Comparison of ENCODE assay signal across 11 mouse cellular contexts in the genomic region with DNA sequence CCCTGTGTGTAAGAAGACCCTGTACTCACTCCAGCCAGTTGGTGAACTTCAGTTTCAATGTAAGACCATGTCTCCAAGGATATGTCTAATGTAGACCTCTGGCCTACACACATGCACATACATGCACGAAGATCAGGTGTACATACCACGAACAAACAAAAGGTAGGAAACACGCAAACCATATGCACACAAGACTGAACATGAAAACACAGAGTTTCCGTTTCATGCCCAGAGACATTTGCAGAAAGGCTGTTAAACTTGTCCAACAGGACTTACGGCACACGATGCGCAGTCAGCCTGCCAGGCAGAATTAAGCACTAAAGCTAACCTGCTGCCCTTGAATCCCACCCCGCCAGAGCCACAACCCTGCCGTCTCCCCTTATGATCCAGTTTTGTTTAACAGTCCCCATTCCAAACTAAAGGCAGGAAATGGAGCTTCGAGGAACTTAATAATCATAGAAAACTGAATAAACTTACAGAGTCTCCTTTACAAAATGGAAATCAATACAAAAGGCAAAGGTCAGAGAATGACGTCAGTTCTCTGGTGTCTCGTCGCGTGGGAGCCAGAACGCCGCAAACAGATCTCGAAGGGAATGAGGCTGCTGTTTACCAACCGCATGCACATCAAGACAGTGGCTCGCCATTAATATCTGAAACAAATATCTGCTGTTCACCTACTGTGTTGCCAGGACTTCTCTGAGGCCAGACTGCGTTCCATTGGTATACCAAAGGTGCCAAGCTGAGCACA. TPM values are rescaled to one million over a fixed set of nuclear protein-coding genes. Genes with fewer than 3 reads are reported as not detected.
DNase-seq lines count a peak whose midpoint lies in the region; ATAC-seq and TF ChIP-seq lines count a peak whose summit lies in the region.
"Had no signal": no experiment of that assay in that cellular context is flagged by ENCODE, and none has a peak within 500 bp of the region (broad histone marks: within the 10 kb centered on the region; RNA-seq: fewer than 3 reads in every experiment).

No protein-coding gene starts in this region.

- peak overlapping the region; percentile 31 for H3K4me2 ChIP-seq in heart, embryonic 13.5 days
- no peak overlapping the region for H3K4me2 ChIP-seq in lung, embryonic 14.5 days
- no peak overlapping the region for H3K4me2 ChIP-seq in embryonic facial prominence, embryonic 12.5 days (replicated peaks)
- H3K4me2 ChIP-seq: liver, embryonic 13.5 days had no signal

- 85% methylated on average over 20 of the region's 20 CpGs for WGBS in heart, embryonic 13.5 days
- 61% methylated on average over 20 of the region's 20 CpGs for WGBS in lung, embryonic 14.5 days
- 66% methylated on average over 20 of the region's 20 CpGs for WGBS in lung, adult 2 months
- WGBS in embryonic facial prominence, embryonic 12.5 days: 77% methylated on average over 20 of the region's 20 CpGs
- 95% methylated on average over 20 of the region's 20 CpGs for WGBS in thymus, adult 2 months

- no peak for TF ChIP-seq CTCF in lung, embryonic 14.5 days (IDR thresholded peaks at IDR 0.05; ENCODE audit: low read depth)
- TF ChIP-seq CTCF in lung, adult 2 months (IDR thresholded peaks at IDR 0.05; ENCODE audit: insufficient read depth, low read length): no peak
- no peak for TF ChIP-seq CTCF in thymus, adult 2 months (IDR thresholded peaks at IDR 0.05; ENCODE audit: borderline replicate concordance, control insufficient read depth, extremely low read depth, insufficient read depth, low read length, poor library complexity)

- TF ChIP-seq POLR2A in lung, adult 2 months (IDR thresholded peaks at IDR 0.05; ENCODE audit: borderline replicate concordance, extremely low read depth, low read depth, low read length): no peak
- no peak for TF ChIP-seq POLR2A in thymus, adult 2 months (IDR thresholded peaks at IDR 0.05; ENCODE audit: control insufficient read depth, extremely low read depth, insufficient read depth, low read length, poor library complexity)

- ATAC-seq in heart, embryonic 13.5 days (ENCODE audit: extremely low read depth, insufficient number of reproducible peaks, low FRiP score, low TSS enrichment): no peak
- no peak for ATAC-seq in lung, embryonic 14.5 days (ENCODE audit: insufficient read depth)
- no peak for ATAC-seq in embryonic facial prominence, embryonic 12.5 days (ENCODE audit: insufficient number of reproducible peaks, insufficient read depth, low FRiP score, low TSS enrichment)
- no peak for ATAC-seq in activated CD4-positive, CD25-positive, alpha-beta regulatory T cell, adult 4 months
- ATAC-seq: Patski had no signal

- no peaks in the 10 kb centered on the region for H3K9me3 ChIP-seq in heart, embryonic 13.5 days
- no peaks in the 10 kb centered on the region for H3K9me3 ChIP-seq in lung, embryonic 14.5 days (ENCODE audit: low read depth, low read length)
- no peaks in the 10 kb centered on the region for H3K9me3 ChIP-seq in embryonic facial prominence, embryonic 12.5 days
- H3K9me3 ChIP-seq: liver, embryonic 13.5 days had no signal

- peak overlapping the region; percentile 65 for H3K27ac ChIP-seq in heart, embryonic 13.5 days (replicated peaks)
- peak overlapping the region; percentile 58; the same call in 1 of the 2 replicates for H3K27ac ChIP-seq in lung, embryonic 14.5 days (ENCODE audit: low read depth)
- peak overlapping the region; percentile 7; the same call in 1 of the 2 replicates for H3K27ac ChIP-seq in embryonic facial prominence, embryonic 12.5 days
- no peak overlapping the region for H3K27ac ChIP-seq in thymus, adult 2 months (ENCODE audit: control insufficient read depth, insufficient read depth, low read length)
- H3K27ac ChIP-seq: liver, embryonic 13.5 days had no signal

- no peak for DNase-seq in heart, postnatal 10 days
- peak; percentile 48 for DNase-seq in lung, embryonic 14.5 days
- no peak for DNase-seq in lung, adult 2 months
- peak; percentile 36 for DNase-seq in forelimb bud, embryonic 11.5 days (ENCODE audit: low read depth, low spot score)
- DNase-seq in thymus, adult 2 months: no peak
- DNase-seq: kidney, postnatal 4 days had no signal

- 0 out of 2 replicates have a peak overlapping the region, but pooled peaks have one; percentile 28 for H3K9ac ChIP-seq in heart, embryonic 13.5 days
- no peak overlapping the region for H3K9ac ChIP-seq in lung, embryonic 14.5 days
- no peak overlapping the region for H3K9ac ChIP-seq in embryonic facial prominence, embryonic 12.5 days

- peaks cover 99% of the 10 kb centered on the region for H3K4me1 ChIP-seq in heart, embryonic 13.5 days
- peaks cover 19% of the 10 kb centered on the region for H3K4me1 ChIP-seq in lung, embryonic 14.5 days (ENCODE audit: insufficient read depth)
- H3K4me1 ChIP-seq in lung, adult 2 months (ENCODE audit: control insufficient read depth, insufficient read depth, low read length): peaks cover 10% of the 10 kb centered on the region
- peaks cover 17% of the 10 kb centered on the region; the same call in 1 of the 2 replicates for H3K4me1 ChIP-seq in embryonic facial prominence, embryonic 12.5 days
- H3K4me1 ChIP-seq in thymus, adult 2 months (replicated peaks; ENCODE audit: control insufficient read depth, insufficient read depth, low read length): peaks cover 22% of the 10 kb centered on the region

- H3K36me3 ChIP-seq in heart, embryonic 13.5 days: no peaks in the 10 kb centered on the region
- H3K36me3 ChIP-seq in lung, embryonic 14.5 days (ENCODE audit: insufficient read depth): no peaks in the 10 kb centered on the region
- no peaks in the 10 kb centered on the region for H3K36me3 ChIP-seq in embryonic facial prominence, embryonic 12.5 days
- H3K36me3 ChIP-seq in thymus, adult 2 months (ENCODE audit: control insufficient read depth, insufficient read depth, low read length): no peaks in the 10 kb centered on the region
- H3K36me3 ChIP-seq: liver, embryonic 13.5 days had no signal

- no peaks in the 10 kb centered on the region for H3K27me3 ChIP-seq in heart, embryonic 13.5 days (replicated peaks)
- no peaks in the 10 kb centered on the region for H3K27me3 ChIP-seq in lung, embryonic 14.5 days (ENCODE audit: insufficient read depth, low read length)
- H3K27me3 ChIP-seq in embryonic facial prominence, embryonic 12.5 days: no peaks in the 10 kb centered on the region
- no peaks in the 10 kb centered on the region for H3K27me3 ChIP-seq in thymus, adult 2 months (ENCODE audit: control insufficient read depth, insufficient read depth, low read length)
- H3K27me3 ChIP-seq: liver, embryonic 13.5 days; Patski had no signal

- no peak overlapping the region for H3K4me3 ChIP-seq in heart, embryonic 13.5 days
- H3K4me3 ChIP-seq in lung, embryonic 14.5 days (ENCODE audit: low read depth, low read length): no peak overlapping the region
- H3K4me3 ChIP-seq in lung, adult 2 months (replicated peaks; ENCODE audit: extremely low read depth, low read depth, low read length): no peak overlapping the region
- H3K4me3 ChIP-seq in embryonic facial prominence, embryonic 12.5 days: no peak overlapping the region
- no peak overlapping the region for H3K4me3 ChIP-seq in thymus, adult 2 months (ENCODE audit: control insufficient read depth, insufficient read depth, low read length)
- H3K4me3 ChIP-seq: liver, embryonic 13.5 days had no signal

- intact Hi-C loops in heart, postnatal 10 days (cut with DNase I): loop anchor here (2.0 kb wide), 1 partner anchor 31 kb away; no protein-coding TSS in a partner anchor

RNA-seq across cellular contexts. Expression of a gene that starts 33.1 kb away (rescaled TPM):
- polyA plus RNA-seq in heart, embryonic 13.5 days (2015; fragmentation: Nextera tagmentation; extraction: Ambion mirVana): 11.5 and 11.7 TPM in 2 replicates
- 1 to 10 TPM; 6.6 to 7.4 TPM for total RNA-seq in heart, postnatal 10 days (2021)
- 9.9 and 10.7 TPM in 2 replicates for polyA plus RNA-seq in lung, embryonic 14.5 days (2014; fragmentation: Nextera tagmentation; extraction: Ambion mirVana)
- polyA plus RNA-seq in lung, adult 2 months (2012; rRNA removed): 27.2 and 30.9 TPM in 2 replicates
- 9.4 and 9.9 TPM in 2 replicates for polyA plus RNA-seq in embryonic facial prominence, embryonic 12.5 days (2016; fragmentation: Nextera tagmentation; extraction: Ambion mirVana)
- polyA plus RNA-seq in activated CD4-positive, CD25-positive, alpha-beta regulatory T cell, adult 4 months (2017; shearing (Covaris generic)): 1 to 10 TPM in 1 of 2 experiments, under 1 TPM in 1; 0.41 to 1.4 TPM
- polyA plus RNA-seq in thymus, adult 2 months (2012; rRNA removed): 24.7 and 26.8 TPM in 2 replicates

Comparison
In these comparisons a context has a peak if more than half of its experiments do, and no peak if none do; other contexts are left out.
1. DNase-seq: peak in lung, embryonic 14.5 days (single experiment) and forelimb bud, embryonic 11.5 days (single experiment); none in heart, postnatal 10 days (0 of 2), lung, adult 2 months (single experiment) and thymus, adult 2 months (single experiment).